Mouse (Mus musculus) T-cell, adult 2 months (primary cell): ENCODE data around the gene Dtx1.

Experiments used
- DNase-seq: peaks from one replicate; pipeline ENCODE4 v3.0.0; 2022; ENCODE audit warnings: low spot score

The Dtx1 gene

DNA sequence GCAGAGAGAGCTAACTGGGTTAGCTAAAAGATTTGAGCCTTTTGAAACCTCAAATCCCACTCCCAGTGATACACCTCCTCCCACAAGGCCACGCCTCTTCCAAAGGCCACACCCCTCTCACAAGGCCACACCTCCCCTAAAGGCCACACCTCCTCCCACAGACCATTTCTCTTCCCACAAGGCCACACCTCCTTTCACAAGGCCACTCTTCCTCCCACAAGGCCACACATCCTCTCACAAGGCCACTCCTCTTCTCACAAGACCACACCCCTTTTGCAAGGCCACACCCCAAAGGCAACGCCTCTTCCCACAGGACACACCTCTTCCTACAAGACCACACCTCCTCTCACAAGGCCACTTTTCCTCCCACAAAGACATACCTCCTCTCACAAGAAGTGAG, 34.2 kb downstream of the Dtx1 start:
- DNase-seq, result peak; percentile 77

GRCm38 (mm10) chr5:120674229-120675145, 37.2 kb downstream of the Dtx1 start:
- peak; percentile 35 for DNase-seq

- peak; percentile 79 for DNase-seq
These were observed 38.1 kb downstream of the Dtx1 start for GRCm38 (mm10) chr5:120673626-120674025.

- no peak for DNase-seq
These were observed 39.9 kb downstream of the Dtx1 start for GRCm38 (mm10) chr5:120671865-120672264.

- DNase-seq, result no peak
These were observed 41.6 kb downstream of the Dtx1 start for GRCm38 (mm10) chr5:120670132-120670531.

DNA sequence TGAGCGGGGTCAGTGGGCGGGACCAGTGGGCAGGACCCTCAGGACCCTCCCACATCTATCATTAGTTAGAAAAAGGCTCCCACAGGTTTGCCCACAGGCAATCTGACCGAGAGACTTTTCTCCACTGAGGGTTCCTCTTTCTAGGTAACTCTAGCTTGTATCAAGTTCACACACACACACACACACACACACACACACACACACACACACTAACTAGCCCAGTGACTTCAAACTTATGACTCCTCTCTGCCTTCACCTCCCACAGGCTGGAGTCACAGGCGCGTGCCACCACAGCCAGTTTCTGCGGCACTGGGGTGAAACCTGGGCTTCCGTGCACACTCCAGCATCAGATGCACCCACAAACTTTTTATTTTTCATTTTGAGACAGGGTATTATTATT, 43.0 kb downstream of the Dtx1 start:
- no peak for DNase-seq

DNA sequence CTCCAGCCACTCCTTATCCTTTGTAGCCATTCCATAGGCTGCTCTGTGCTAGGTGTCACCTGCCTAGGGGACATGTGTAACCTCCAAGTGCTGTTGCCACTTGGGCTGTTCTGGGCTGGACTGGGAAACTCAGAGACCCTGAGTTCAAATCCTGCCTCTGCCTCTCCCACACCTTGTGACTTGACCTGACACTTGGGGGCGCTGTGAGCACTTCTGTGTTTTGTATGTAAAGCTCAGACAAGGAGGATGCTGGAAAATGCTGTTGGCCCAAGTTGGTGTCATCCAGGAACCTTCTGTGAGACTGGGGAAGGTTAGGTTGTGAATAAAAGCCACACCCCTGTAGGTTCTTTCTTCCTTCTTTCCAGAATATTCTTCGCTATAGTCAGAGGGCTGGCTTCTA, 46.8 kb downstream of the Dtx1 start:
- DNase-seq, result no peak

- no peak for DNase-seq
These were observed 50.9 kb downstream of the Dtx1 start for GRCm38 (mm10) chr5:120660816-120661215.

GRCm38 (mm10) chr5:120656281-120656751, 55.4 kb downstream of the Dtx1 start:
- DNase-seq, result no peak

GRCm38 (mm10) chr5:120653873-120654272, 57.9 kb downstream of the Dtx1 start:
- no peak for DNase-seq

DNA sequence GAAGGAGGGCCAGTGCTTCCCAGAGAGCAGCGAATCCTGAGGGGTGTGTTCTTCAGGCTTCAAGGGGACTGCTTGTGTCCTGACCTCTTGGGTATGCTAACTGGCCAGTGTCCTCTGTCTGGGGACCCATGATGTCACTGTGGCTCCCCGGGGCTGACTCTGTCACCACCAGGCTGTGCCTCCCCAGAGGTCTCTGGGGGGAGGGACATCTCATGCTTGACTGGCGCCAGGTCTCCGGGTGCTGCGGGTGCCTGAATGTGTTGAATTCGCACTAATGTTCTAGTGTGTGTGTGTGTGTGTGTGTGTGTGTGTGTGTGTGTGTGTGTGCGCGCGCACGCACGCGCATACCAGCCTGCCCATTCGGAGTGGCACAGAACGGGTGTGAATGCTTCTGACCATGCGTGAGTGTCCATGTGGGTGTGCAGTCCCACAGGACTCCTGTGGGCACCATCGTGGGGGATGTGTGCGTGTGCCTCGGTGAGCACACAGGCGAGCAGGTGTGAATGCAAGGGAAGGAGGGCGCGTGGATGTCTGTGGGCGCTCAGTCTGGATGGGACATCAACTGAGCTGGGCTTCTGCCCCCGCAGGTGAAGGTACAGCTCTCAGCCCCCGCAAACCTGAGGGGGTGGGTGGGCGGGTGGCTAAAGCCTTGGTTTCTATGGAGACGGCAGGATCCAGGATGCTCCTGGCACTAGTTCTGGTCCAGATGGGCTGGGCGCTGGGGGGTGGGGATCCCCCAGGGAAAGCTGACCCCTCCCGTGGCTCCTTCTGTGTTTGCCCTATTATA, 58.6 kb downstream of the Dtx1 start:
- DNase-seq, result no peak

DNA sequence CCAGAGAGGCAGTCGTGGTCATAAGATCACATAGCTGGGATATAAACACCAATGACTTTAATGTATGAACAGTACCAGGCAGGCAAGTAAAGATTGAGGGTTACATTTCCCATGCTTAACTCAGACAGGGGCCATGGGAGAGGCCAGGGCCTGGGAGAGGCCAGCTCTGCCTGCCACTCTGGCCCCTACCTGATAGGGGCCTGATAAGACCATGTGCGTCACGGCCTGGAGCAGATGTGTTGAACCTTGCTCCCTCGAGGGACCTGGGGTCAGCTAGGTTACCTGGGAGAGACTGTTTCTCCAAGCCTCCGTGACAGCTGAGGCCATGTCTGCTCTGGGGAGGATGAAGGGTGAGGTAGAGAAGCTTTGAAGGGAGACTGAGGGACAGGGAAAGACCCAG, 60.5 kb downstream of the Dtx1 start:
- no peak for DNase-seq

- no peak for DNase-seq
These were observed 61.8 kb downstream of the Dtx1 start for GRCm38 (mm10) chr5:120649938-120650337.

- DNase-seq, result no peak
These were observed 62.3 kb downstream of the Dtx1 start for GRCm38 (mm10) chr5:120649374-120649933.

GRCm38 (mm10) chr5:120648569-120649373, 63.0 kb downstream of the Dtx1 start, which contains the start of gene Rasal1:
Rasal1 (plus strand) TSS chr5:120648812.
- DNase-seq, result peak; percentile 94

- DNase-seq, result peak; percentile 41
These were observed 63.8 kb downstream of the Dtx1 start for GRCm38 (mm10) chr5:120647814-120648491.

GRCm38 (mm10) chr5:120647361-120647760, 64.4 kb downstream of the Dtx1 start:
- no peak for DNase-seq

- DNase-seq, result no peak
These were observed 65.9 kb downstream of the Dtx1 start for GRCm38 (mm10) chr5:120645851-120646250.

- DNase-seq, result no peak
These were observed 67.5 kb downstream of the Dtx1 start for GRCm38 (mm10) chr5:120644227-120644626.

DNA sequence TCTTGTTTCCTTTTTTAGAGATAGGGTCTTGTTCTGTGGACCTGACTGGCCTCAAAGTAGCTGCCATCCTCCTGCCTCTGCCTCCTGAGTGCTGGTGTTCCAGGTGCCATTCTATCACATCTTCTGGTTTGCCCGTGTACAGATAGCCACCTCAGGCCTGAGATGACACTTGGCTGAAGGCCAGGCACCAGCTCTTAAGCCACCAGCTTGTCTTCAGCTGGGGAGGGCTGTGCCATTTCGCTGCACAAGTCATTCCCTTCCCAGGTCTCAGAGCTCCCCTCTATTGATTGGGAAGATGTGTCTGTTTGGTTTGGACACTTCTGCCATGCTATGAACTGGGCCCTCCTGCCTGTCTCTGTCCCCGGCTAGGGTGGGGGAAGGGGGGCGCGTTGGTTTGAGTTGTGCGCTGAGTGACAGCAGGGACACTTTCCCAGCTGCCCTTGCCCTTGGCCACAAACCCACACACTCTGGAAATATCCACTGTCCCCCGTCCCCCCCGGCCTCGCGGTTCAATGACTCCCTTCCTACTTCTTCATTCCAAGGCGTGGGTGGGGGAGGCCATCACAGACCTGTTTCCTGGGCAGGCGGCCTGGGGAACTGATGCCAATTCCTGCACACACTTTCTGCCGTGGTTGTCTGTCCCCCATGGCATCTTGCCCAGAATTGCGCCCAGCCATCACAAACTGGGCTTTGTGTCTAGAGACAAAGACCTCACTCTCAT, 68.2 kb downstream of the Dtx1 start:
- DNase-seq, result no peak
